Mouse (Mus musculus) ZHBTc4 (cell line): ENCODE measurements around the gene Eef1akmt3.

Experiments used
- DNase-seq: peaks from one replicate; pipeline ENCODE4 v3.0.0-alpha.2; 2011; ENCODE audit warnings: low read depth, low spot score

The Eef1akmt3 gene

DNA sequence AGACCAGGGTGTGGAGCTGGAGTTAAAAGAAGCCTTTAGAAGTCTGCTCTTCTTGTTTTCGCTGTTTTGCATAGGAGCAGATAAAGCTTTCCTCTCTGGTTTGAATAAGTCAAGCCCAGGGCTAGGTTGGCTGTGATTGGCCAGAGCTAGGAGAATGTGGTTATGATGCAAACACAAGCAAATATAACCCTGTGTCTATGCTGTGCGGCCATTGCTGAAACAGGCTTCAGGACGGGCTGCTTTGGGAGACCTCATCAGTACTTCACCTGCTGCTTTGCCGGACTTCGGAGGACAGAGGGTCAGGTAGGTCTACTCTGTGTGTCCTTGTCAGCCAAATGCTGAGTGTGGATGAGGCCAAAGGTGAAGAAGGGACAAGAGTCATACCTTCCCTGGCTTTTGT, 40.8 kb downstream of the Eef1akmt3 start, which contains the start of gene Avil:
TSS of gene Avil (plus strand) at position 181 of the 400 bp plus-strand sequence.
- DNase-seq = no peak

DNA sequence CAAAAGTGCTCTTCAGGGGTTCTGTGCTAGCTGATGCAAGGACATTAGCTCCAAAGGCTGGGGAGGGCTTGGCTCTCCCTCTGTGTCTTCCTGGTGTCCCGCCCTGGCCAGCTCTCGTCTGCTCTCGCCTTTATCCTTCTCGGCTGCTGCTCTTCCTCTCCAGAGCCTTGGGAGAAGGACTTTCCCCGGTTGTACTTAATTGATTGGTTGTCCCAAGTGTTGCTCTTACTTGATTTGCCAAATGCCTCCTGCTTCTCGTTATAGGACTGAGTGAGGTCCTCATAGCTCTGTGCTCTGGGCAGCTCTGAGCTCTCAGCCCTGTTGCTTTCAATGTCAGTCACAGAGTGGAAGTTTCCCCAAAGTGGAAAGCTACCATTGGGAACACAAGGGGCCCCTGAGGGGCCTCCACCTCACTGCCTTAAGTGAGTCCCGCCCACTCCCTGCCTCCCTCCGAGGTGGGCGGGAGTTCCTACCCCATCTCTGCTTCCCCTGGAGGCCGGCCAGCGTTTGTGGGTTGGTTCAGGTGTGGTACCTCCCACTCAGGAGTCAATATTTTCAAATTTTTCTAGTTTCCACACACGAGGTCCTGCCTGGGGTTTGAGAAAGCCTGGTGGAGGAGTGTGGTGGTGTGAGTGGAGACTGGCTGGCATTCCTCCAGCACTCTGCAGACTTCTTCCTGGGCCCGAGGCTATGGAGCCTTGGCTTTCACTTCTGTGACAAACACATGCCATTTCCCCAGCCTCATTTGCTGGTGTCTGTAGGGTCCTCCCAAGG, 43.8 kb downstream of the Eef1akmt3 start:
- no peak for DNase-seq

DNA sequence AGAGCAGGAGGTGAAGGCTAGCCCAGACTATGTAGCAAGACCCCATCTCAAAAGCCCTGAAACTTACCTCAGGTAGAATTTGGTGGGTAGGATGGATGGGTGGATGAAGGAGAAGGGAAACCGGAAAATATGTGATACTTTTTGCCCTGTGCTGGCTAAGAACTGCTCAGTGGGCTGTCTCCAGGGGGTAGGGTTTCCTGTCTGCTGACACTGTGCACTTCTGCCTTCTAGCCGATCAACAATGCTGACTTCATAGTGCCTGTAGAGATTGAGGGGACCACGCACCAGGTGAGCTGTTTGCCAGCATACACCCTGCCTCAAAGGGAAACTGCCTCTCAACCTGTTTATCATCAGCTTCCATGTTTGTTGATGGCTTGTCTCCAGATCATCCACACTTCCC, 47.7 kb downstream of the Eef1akmt3 start:
- no peak for DNase-seq

- no peak for DNase-seq
Observed at GRCm38 (mm10) chr10:126991676-126992075, 49.6 kb downstream of the Eef1akmt3 start.

GRCm38 (mm10) chr10:126990313-126991056, 50.8 kb downstream of the Eef1akmt3 start:
- DNase-seq = peak; percentile 94

DNA sequence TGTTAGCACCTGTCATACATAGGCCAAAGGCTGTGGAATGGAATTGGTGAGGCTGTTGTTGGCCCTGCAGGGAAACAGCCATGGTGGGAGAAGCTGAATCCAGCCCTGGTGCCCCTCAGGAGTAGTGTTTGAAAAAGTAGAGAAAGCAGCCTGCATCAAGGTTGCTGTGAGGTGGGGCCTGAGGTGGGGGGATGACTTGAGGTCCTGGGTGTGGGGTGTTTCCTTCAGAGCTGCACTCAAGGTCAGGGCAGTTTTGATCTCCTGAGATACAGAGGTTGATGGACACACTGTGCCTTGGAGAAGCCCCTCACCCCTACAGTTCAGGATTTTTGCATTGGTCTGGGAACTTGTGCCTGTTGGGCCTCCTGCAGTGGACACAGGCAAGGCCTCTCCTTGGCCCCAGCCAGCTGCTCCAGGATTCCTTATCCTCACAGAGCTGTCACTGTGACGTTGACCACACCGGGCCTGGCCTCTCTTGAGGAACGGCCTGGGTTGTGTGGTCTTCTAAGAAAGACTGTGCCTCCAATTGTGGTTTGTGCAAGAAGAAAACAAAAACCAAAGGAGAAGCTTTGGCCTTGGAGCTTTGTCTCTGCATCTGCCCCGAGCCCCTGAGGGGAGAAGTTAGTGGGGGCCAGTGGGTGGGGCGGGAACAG, 52.7 kb downstream of the Eef1akmt3 start:
- DNase-seq = no peak

GRCm38 (mm10) chr10:126987183-126988118, 53.9 kb downstream of the Eef1akmt3 start:
- DNase-seq = peak; percentile 75

GRCm38 (mm10) chr10:126986541-126986961, 54.8 kb downstream of the Eef1akmt3 start:
- DNase-seq = peak; percentile 71

- DNase-seq = no peak
Observed at GRCm38 (mm10) chr10:126985579-126985978, 55.7 kb downstream of the Eef1akmt3 start.

- DNase-seq = no peak
Observed at GRCm38 (mm10) chr10:126985127-126985526, 56.2 kb downstream of the Eef1akmt3 start.

- peak; percentile 63 for DNase-seq
Observed at GRCm38 (mm10) chr10:126984189-126985004, 56.9 kb downstream of the Eef1akmt3 start.

DNA sequence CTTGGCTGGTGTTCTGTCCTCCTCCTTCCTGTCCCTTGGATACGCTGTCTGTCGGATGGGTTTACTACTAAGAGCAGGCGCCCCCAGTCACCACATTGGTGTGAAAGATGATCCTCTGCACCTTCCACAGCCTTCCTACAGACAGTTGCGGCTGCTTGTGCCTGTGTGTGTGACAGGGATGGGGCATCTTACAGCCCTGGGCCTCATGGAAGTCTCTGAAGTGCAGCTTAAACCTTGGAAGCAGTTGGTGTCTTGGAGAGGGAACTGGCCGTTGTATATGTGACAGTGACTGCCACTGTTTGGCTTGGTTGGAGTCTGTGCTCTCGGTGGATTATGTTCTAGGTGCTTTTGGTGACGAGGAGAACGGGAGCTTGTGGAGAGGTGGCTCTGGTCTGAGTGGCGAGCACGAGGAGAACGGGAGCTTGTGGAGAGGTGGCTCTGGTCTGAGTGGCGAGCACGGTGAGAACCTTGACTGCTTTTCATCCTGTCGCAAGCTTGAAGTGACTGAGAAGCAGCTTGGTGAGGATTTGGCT, 58.1 kb downstream of the Eef1akmt3 start:
- DNase-seq = no peak

DNA sequence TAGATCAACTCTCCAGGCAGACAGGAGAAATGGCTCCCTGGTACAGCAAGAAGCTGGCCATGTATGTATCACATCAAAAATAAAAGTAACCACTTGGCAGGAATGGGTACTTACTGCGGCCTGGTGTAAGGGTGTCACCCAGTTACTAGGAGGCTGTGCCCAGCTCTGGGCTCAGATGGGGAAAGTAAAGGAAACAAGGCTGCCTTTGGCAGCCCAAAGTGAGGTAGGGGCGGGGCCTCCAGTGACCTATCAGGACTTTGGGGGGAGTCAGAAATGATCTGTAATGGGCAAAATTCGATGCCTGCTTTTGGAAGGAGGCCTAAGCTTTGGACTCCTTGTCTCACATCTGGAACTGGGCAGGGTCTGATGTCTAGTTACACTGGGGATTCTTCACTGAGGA, 59.6 kb downstream of the Eef1akmt3 start:
- no peak for DNase-seq
